In the genomic region with DNA sequence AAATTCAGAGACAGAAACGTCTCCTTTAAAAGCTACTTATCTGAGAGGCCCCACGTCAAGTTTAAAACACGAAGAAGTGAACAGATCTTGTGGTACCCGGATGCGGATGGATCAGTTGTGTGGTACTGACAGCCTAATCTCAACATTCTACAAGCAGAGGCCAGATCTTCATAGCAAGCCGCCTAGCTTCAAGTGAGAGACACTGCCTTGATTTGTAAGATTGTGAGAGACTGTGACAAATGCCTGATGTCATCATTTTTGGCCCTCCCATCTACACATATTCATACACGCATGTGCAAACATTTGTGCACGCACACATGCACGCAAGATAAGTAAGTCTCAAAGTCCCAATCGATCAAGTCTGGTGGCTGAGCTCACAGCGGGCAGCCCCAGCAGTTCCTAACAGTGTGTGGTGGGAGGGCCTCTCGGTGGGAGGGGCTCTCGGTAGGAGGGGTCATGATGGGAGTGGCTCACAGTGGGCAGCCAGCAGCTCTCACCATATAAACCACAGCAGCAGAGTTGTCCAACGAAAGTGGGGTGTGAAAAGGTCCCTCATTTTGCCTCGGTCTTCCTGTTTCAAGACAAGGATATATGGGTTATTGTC, we compare ENCODE assay signal across 9 mouse cellular contexts. TPM values are rescaled to one million over a fixed set of nuclear protein-coding genes. Genes with fewer than 3 reads are reported as not detected.
DNase-seq lines count a peak whose midpoint lies in the region; ATAC-seq lines count a peak whose summit lies in the region.
"Had no signal": no experiment of that assay in that cellular context is flagged by ENCODE, and none has a peak within 500 bp of the region (broad histone marks: within the 10 kb centered on the region; RNA-seq: fewer than 3 reads in every experiment).

No protein-coding gene starts in this region.

- no peak overlapping the region for H3K4me3 ChIP-seq in forebrain, embryonic 11.5 days (ENCODE audit: low read depth, low read length)
- H3K4me3 ChIP-seq in forebrain, embryonic 16.5 days (replicated peaks; ENCODE audit: low read length), result no peak overlapping the region
- no peak overlapping the region for H3K4me3 ChIP-seq in intestine, embryonic 15.5 days (replicated peaks)

- WGBS in forebrain, embryonic 11.5 days, result 23% methylated on average over 15 of the region's 15 CpGs
- 19% methylated on average over 15 of the region's 15 CpGs for WGBS in forebrain, embryonic 16.5 days
- 12% methylated on average over 15 of the region's 15 CpGs for WGBS in intestine, embryonic 15.5 days

- H3K36me3 ChIP-seq in forebrain, embryonic 11.5 days (ENCODE audit: control insufficient read depth, insufficient read depth, low read length), result no peaks in the 10 kb centered on the region
- peaks cover 13% of the 10 kb centered on the region for H3K36me3 ChIP-seq in forebrain, embryonic 16.5 days (ENCODE audit: control insufficient read depth, insufficient read depth)
- H3K36me3 ChIP-seq in intestine, embryonic 15.5 days, result no peaks in the 10 kb centered on the region

- H3K27me3 ChIP-seq in forebrain, embryonic 11.5 days (ENCODE audit: control insufficient read depth, insufficient read depth, low read length), result no peaks in the 10 kb centered on the region
- H3K27me3 ChIP-seq in forebrain, embryonic 16.5 days (replicated peaks; ENCODE audit: control insufficient read depth, insufficient read depth, low read length), result no peaks in the 10 kb centered on the region
- no peaks in the 10 kb centered on the region for H3K27me3 ChIP-seq in intestine, embryonic 15.5 days (replicated peaks)

- peak overlapping the region; percentile 27; the same call in 1 of the 2 replicates for H3K4me2 ChIP-seq in forebrain, embryonic 11.5 days (ENCODE audit: low read depth, low read length, severe bottlenecking)
- H3K4me2 ChIP-seq in forebrain, embryonic 16.5 days (ENCODE audit: low read length), result no peak overlapping the region
- peak overlapping the region; percentile 39 for H3K4me2 ChIP-seq in intestine, embryonic 15.5 days (replicated peaks)

- H3K9me3 ChIP-seq in forebrain, embryonic 11.5 days (ENCODE audit: control insufficient read depth, low read length), result no peaks in the 10 kb centered on the region
- H3K9me3 ChIP-seq in forebrain, embryonic 16.5 days (ENCODE audit: control insufficient read depth, low read length), result no peaks in the 10 kb centered on the region
- no peaks in the 10 kb centered on the region for H3K9me3 ChIP-seq in intestine, embryonic 15.5 days

- H3K4me1 ChIP-seq in forebrain, embryonic 11.5 days (replicated peaks; ENCODE audit: control insufficient read depth, insufficient read depth, low read length), result peaks cover 10% of the 10 kb centered on the region
- H3K4me1 ChIP-seq in forebrain, embryonic 16.5 days (replicated peaks; ENCODE audit: control insufficient read depth, insufficient read depth, low read length), result no peaks in the 10 kb centered on the region
- H3K4me1 ChIP-seq in intestine, embryonic 15.5 days (replicated peaks), result peaks cover 10% of the 10 kb centered on the region; the same call in 1 of the 2 replicates

- DNase-seq in forebrain, embryonic 11.5 days (ENCODE audit: low spot score), result peak; percentile 63
- DNase-seq in 416B (ENCODE audit: low read depth), result peak; percentile 67
- peak; percentile 68 for DNase-seq in embryo, embryonic 10.5 days (ENCODE audit: low spot score)
- peak; percentile 39 to 44 for DNase-seq in lung, adult 18-20 months
- peak; percentile 19 for DNase-seq in thymus, postnatal 4 days
- no peak for DNase-seq in cerebellum, postnatal 25 days

- ATAC-seq in forebrain, embryonic 11.5 days (replicated peaks; ENCODE audit: low FRiP score), result no peak
- ATAC-seq in forebrain, embryonic 16.5 days, result no peak
- peak; percentile 94 for ATAC-seq in intestine, embryonic 15.5 days

- no peak overlapping the region for H3K9ac ChIP-seq in forebrain, embryonic 11.5 days (ENCODE audit: low read length)
- no peak overlapping the region for H3K9ac ChIP-seq in forebrain, embryonic 16.5 days (replicated peaks; ENCODE audit: low read depth, low read length)
- H3K9ac ChIP-seq in intestine, embryonic 15.5 days, result 0 out of 2 replicates have a peak overlapping the region, but pooled peaks have one; percentile 6

- H3K27ac ChIP-seq in forebrain, embryonic 11.5 days (ENCODE audit: low read depth, low read length), result no peak overlapping the region
- H3K27ac ChIP-seq in forebrain, embryonic 16.5 days (ENCODE audit: low read length), result no peak overlapping the region
- H3K27ac ChIP-seq in intestine, embryonic 15.5 days, result peak overlapping the region; percentile 74
- H3K27ac ChIP-seq: macrophage had no signal

RNA-seq across cellular contexts. Expression of gene Usp30, which starts 23.8 kb away (rescaled TPM):
- 13.9 and 14.0 TPM in 2 replicates for polyA plus RNA-seq in forebrain, embryonic 11.5 days (2014; fragmentation: Nextera tagmentation; extraction: Ambion mirVana)
- polyA plus RNA-seq in forebrain, embryonic 16.5 days (2015; fragmentation: Nextera tagmentation; extraction: Ambion mirVana), result 17.9 and 20.6 TPM in 2 replicates
- polyA plus RNA-seq in intestine, embryonic 15.5 days (2015; fragmentation: Nextera tagmentation; extraction: Ambion mirVana), result 10.3 and 10.5 TPM in 2 replicates

RNA-seq across cellular contexts. Expression of gene Dao, which starts 37.9 kb away (rescaled TPM):
- polyA plus RNA-seq in forebrain, embryonic 11.5 days (2014; fragmentation: Nextera tagmentation; extraction: Ambion mirVana), result not detected in 2 replicates
- polyA plus RNA-seq in forebrain, embryonic 16.5 days (2015; fragmentation: Nextera tagmentation; extraction: Ambion mirVana), result not detected in 2 replicates
- polyA plus RNA-seq in intestine, embryonic 15.5 days (2015; fragmentation: Nextera tagmentation; extraction: Ambion mirVana), result 13.8 and 17.1 TPM in 2 replicates
- polyA plus RNA-seq: macrophage had no signal

RNA-seq across cellular contexts. Expression of gene Ssh1, which starts 47.7 kb away (rescaled TPM):
- 25.7 and 28.7 TPM in 2 replicates for polyA plus RNA-seq in forebrain, embryonic 11.5 days (2014; fragmentation: Nextera tagmentation; extraction: Ambion mirVana)
- polyA plus RNA-seq in forebrain, embryonic 16.5 days (2015; fragmentation: Nextera tagmentation; extraction: Ambion mirVana), result 11.2 and 12.4 TPM in 2 replicates
- 10.1 and 11.8 TPM in 2 replicates for polyA plus RNA-seq in intestine, embryonic 15.5 days (2015; fragmentation: Nextera tagmentation; extraction: Ambion mirVana)

RNA-seq across cellular contexts. Expression of gene Svop, which starts 49.9 kb away (rescaled TPM):
- 17.6 and 19.4 TPM in 2 replicates for polyA plus RNA-seq in forebrain, embryonic 11.5 days (2014; fragmentation: Nextera tagmentation; extraction: Ambion mirVana)
- 84.6 and 102 TPM in 2 replicates for polyA plus RNA-seq in forebrain, embryonic 16.5 days (2015; fragmentation: Nextera tagmentation; extraction: Ambion mirVana)
- 2.1 and 2.5 TPM in 2 replicates for polyA plus RNA-seq in intestine, embryonic 15.5 days (2015; fragmentation: Nextera tagmentation; extraction: Ambion mirVana)
- polyA plus RNA-seq: macrophage had no signal

Comparison
In these comparisons a context has a peak if more than half of its experiments do, and no peak if none do; other contexts are left out.
1. DNase-seq: peak in forebrain, embryonic 11.5 days (single experiment), 416B (single experiment), embryo, embryonic 10.5 days (single experiment), lung, adult 18-20 months (2 of 2) and thymus, postnatal 4 days (single experiment); none in cerebellum, postnatal 25 days (0 of 2).
2. RNA of gene Dao, which starts 37.9 kb away (polyA plus RNA-seq): 13.8 to 17.1 TPM in intestine, embryonic 15.5 days; not detected in forebrain, embryonic 11.5 days and not detected in forebrain, embryonic 16.5 days; every median in the first group is over 10 times any median in the second.